35 mouse cellular contexts compared by ENCODE assay signal in genomic region chr3:107131846-107132245, GRCm38 (mm10). TPM values are rescaled to one million over a fixed set of nuclear protein-coding genes. Genes with fewer than 3 reads are reported as not detected.
"Had no signal": no experiment of that assay in that cellular context is flagged by ENCODE, and none has a peak within 500 bp of the region (broad histone marks: within the 10 kb centered on the region; RNA-seq: fewer than 3 reads in every experiment).

No protein-coding gene starts in this region.

- H3K4me2 ChIP-seq: heart, embryonic 11.5 days; heart, embryonic 13.5 days; heart, embryonic 15.5 days; hindbrain, embryonic 12.5 days; intestine, embryonic 15.5 days; limb, embryonic 13.5 days; limb, embryonic 15.5 days had no signal

- H3K27ac ChIP-seq: heart, adult 2 months; heart, embryonic 13.5 days; hindbrain, embryonic 10.5 days; hindbrain, embryonic 12.5 days; intestine, embryonic 15.5 days; layer of hippocampus, adult 2 months; left cerebral cortex, adult 2 months; limb, embryonic 13.5 days; limb, embryonic 15.5 days had no signal

- DNase-seq: gastrocnemius, adult 2 months; gastrocnemius, postnatal 10 days; gastrocnemius, postnatal 25 days; heart, adult 2 months; heart, postnatal 14 days; heart, postnatal 36 days; kidney, adult 18-20 months; kidney, adult 8-10 months; kidney, postnatal 10 days; kidney, postnatal 25 days; kidney, postnatal 4 days; left cerebral cortex, postnatal 4 days had no signal

- H3K4me1 ChIP-seq: hindbrain, embryonic 10.5 days had no signal

- H3K9me3 ChIP-seq: heart, embryonic 13.5 days; heart, embryonic 15.5 days; hindbrain, embryonic 10.5 days; hindbrain, embryonic 12.5 days; intestine, embryonic 15.5 days; limb, embryonic 13.5 days; limb, embryonic 15.5 days had no signal

- H3K36me3 ChIP-seq: heart, embryonic 13.5 days; heart, embryonic 15.5 days; hindbrain, embryonic 10.5 days; hindbrain, embryonic 12.5 days; intestine, embryonic 15.5 days; limb, embryonic 13.5 days; limb, embryonic 15.5 days had no signal

- H3K27me3 ChIP-seq: heart, embryonic 13.5 days; heart, embryonic 15.5 days; hindbrain, embryonic 12.5 days; intestine, embryonic 15.5 days; limb, embryonic 13.5 days; limb, embryonic 15.5 days had no signal

- ATAC-seq: forebrain, embryonic 16.5 days; inflammation-experienced regulatory T-cells, adult 6 months; intestine, embryonic 15.5 days; intestine, postnatal 0 days had no signal

- H3K9ac ChIP-seq: heart, embryonic 13.5 days; heart, embryonic 15.5 days; hindbrain, embryonic 12.5 days; intestine, embryonic 15.5 days; limb, embryonic 13.5 days; limb, embryonic 15.5 days had no signal

- H3K4me3 ChIP-seq: gastrocnemius, adult 2 months; heart, adult 2 months; heart, embryonic 13.5 days; heart, embryonic 15.5 days; hindbrain, embryonic 10.5 days; hindbrain, embryonic 12.5 days; intestine, embryonic 15.5 days; layer of hippocampus, adult 2 months; left cerebral cortex, adult 2 months; limb, embryonic 13.5 days; limb, embryonic 15.5 days had no signal

RNA-seq across cellular contexts. Expression of gene Kcna2, which starts 30.9 kb away (rescaled TPM):
- total RNA-seq: granulocyte monocyte progenitor cell, adult 5-6 weeks had no signal
- polyA plus RNA-seq: limb, embryonic 11.5 days had no signal

RNA-seq across cellular contexts. Expression of gene Kcna10, which starts 51.0 kb away (rescaled TPM):
- total RNA-seq: granulocyte monocyte progenitor cell, adult 5-6 weeks; heart, adult 2 months; heart, postnatal 14 days; heart, postnatal 36 days; layer of hippocampus, adult 2 months; layer of hippocampus, postnatal 10 days; layer of hippocampus, postnatal 25 days; left cerebral cortex, postnatal 14 days; liver, adult 2 months had no signal
- polyA plus RNA-seq: forebrain, embryonic 16.5 days; heart, adult 2 months; heart, embryonic 11.5 days; heart, embryonic 13.5 days; heart, embryonic 15.5 days; heart, postnatal 0 days; hindbrain, embryonic 10.5 days; hindbrain, embryonic 12.5 days; hindbrain, embryonic 16.5 days; inflammation-experienced regulatory T-cells, adult 6 months; intestine, embryonic 15.5 days; intestine, postnatal 0 days; kidney, embryonic 14.5 days; kidney, embryonic 16.5 days; limb, embryonic 11.5 days; limb, embryonic 13.5 days; liver, adult 2 months had no signal
